Comparison of ENCODE assay signal across 18 mouse cellular contexts in genomic region chr9:102032376-102032775, GRCm38 (mm10).
DNase-seq lines count a peak whose midpoint lies in the region; ATAC-seq and TF ChIP-seq lines count a peak whose summit lies in the region.
"Had no signal": no experiment of that assay in that cellular context is flagged by ENCODE, and none has a peak within 500 bp of the region (broad histone marks: within the 10 kb centered on the region; RNA-seq: fewer than 3 reads in every experiment).

No protein-coding gene starts in this region.

- H3K4me2 ChIP-seq in forebrain, embryonic 14.5 days (ENCODE audit: low read length) = no peak overlapping the region
- H3K4me2 ChIP-seq in hindbrain, postnatal 0 days (ENCODE audit: low read depth, low read length) = no peak overlapping the region
- no peak overlapping the region for H3K4me2 ChIP-seq in midbrain, embryonic 14.5 days (ENCODE audit: low read length)
- H3K4me2 ChIP-seq in kidney, embryonic 16.5 days (replicated peaks; ENCODE audit: low read depth, low read length) = no peak overlapping the region
- H3K4me2 ChIP-seq: heart, embryonic 12.5 days; intestine, embryonic 15.5 days had no signal

- ATAC-seq in forebrain, embryonic 14.5 days = no peak
- ATAC-seq in hindbrain, postnatal 0 days = no peak
- ATAC-seq in midbrain, embryonic 14.5 days (ENCODE audit: low FRiP score, low TSS enrichment) = no peak
- no peak for ATAC-seq in kidney, embryonic 16.5 days (ENCODE audit: low FRiP score, low TSS enrichment)
- ATAC-seq: CD4-positive, CD25-positive, alpha-beta regulatory T cell, adult 4 months; intestine, embryonic 15.5 days had no signal

- no peaks in the 10 kb centered on the region for H3K27me3 ChIP-seq in forebrain, embryonic 10.5 days (ENCODE audit: poor library complexity, severe bottlenecking)
- no peaks in the 10 kb centered on the region for H3K27me3 ChIP-seq in forebrain, embryonic 14.5 days (replicated peaks; ENCODE audit: control insufficient read depth, insufficient read depth, low read length)
- no peaks in the 10 kb centered on the region for H3K27me3 ChIP-seq in hindbrain, embryonic 10.5 days (ENCODE audit: insufficient read depth, poor library complexity, severe bottlenecking)
- H3K27me3 ChIP-seq in hindbrain, postnatal 0 days (ENCODE audit: insufficient read depth, low read length) = no peaks in the 10 kb centered on the region
- H3K27me3 ChIP-seq in embryonic facial prominence, embryonic 10.5 days (replicated peaks; ENCODE audit: low read depth, poor library complexity, severe bottlenecking) = no peaks in the 10 kb centered on the region
- no peaks in the 10 kb centered on the region for H3K27me3 ChIP-seq in midbrain, embryonic 14.5 days (ENCODE audit: control insufficient read depth, insufficient read depth, low read length)
- H3K27me3 ChIP-seq in kidney, embryonic 16.5 days (ENCODE audit: insufficient read depth, low read length) = no peaks in the 10 kb centered on the region
- H3K27me3 ChIP-seq: heart, embryonic 12.5 days; intestine, embryonic 15.5 days had no signal

- DNase-seq in forebrain, embryonic 10.5 days (ENCODE audit: extremely low spot score, low spot score) = no peak
- no peak for DNase-seq in forebrain, embryonic 14.5 days (ENCODE audit: low spot score)
- no peak for DNase-seq in hindbrain, embryonic 10.5 days (ENCODE audit: low spot score)
- no peak for DNase-seq in hindbrain, postnatal 0 days (ENCODE audit: low spot score)
- no peak for DNase-seq in embryonic facial prominence, embryonic 10.5 days (ENCODE audit: low spot score)
- DNase-seq in midbrain, embryonic 14.5 days = peak; percentile 23
- no peak for DNase-seq in cerebellum, adult 9-10 months
- DNase-seq: adrenal gland, postnatal 10 days; B cell, adult 2 months; cerebellum, adult 11 months; cerebellum, adult 8-10 months; cerebellum, postnatal 36 days; kidney, adult 18-20 months had no signal

- no peak overlapping the region for H3K4me3 ChIP-seq in forebrain, embryonic 10.5 days
- no peak overlapping the region for H3K4me3 ChIP-seq in forebrain, embryonic 14.5 days (ENCODE audit: low read depth, low read length)
- no peak overlapping the region for H3K4me3 ChIP-seq in hindbrain, embryonic 10.5 days
- no peak overlapping the region for H3K4me3 ChIP-seq in hindbrain, postnatal 0 days (ENCODE audit: low read length)
- no peak overlapping the region for H3K4me3 ChIP-seq in embryonic facial prominence, embryonic 10.5 days
- no peak overlapping the region for H3K4me3 ChIP-seq in midbrain, embryonic 14.5 days (replicated peaks; ENCODE audit: low read depth, low read length)
- H3K4me3 ChIP-seq in kidney, embryonic 16.5 days (ENCODE audit: low read length) = no peak overlapping the region
- H3K4me3 ChIP-seq: heart, embryonic 12.5 days; intestine, embryonic 15.5 days had no signal

- no peak overlapping the region; the same call in 1 of the 2 replicates for H3K9ac ChIP-seq in forebrain, embryonic 14.5 days (ENCODE audit: low read length)
- H3K9ac ChIP-seq in hindbrain, postnatal 0 days (replicated peaks; ENCODE audit: low read length) = no peak overlapping the region
- no peak overlapping the region for H3K9ac ChIP-seq in midbrain, embryonic 14.5 days (replicated peaks; ENCODE audit: low read length)
- no peak overlapping the region for H3K9ac ChIP-seq in kidney, embryonic 16.5 days (replicated peaks; ENCODE audit: low read length)
- H3K9ac ChIP-seq: heart, embryonic 12.5 days; intestine, embryonic 15.5 days had no signal

- H3K9me3 ChIP-seq in forebrain, embryonic 10.5 days = no peaks in the 10 kb centered on the region
- no peaks in the 10 kb centered on the region for H3K9me3 ChIP-seq in forebrain, embryonic 14.5 days (replicated peaks; ENCODE audit: control insufficient read depth, low read length)
- no peaks in the 10 kb centered on the region for H3K9me3 ChIP-seq in hindbrain, embryonic 10.5 days
- no peaks in the 10 kb centered on the region for H3K9me3 ChIP-seq in hindbrain, postnatal 0 days (ENCODE audit: low read length)
- no peaks in the 10 kb centered on the region for H3K9me3 ChIP-seq in embryonic facial prominence, embryonic 10.5 days
- H3K9me3 ChIP-seq in midbrain, embryonic 14.5 days (ENCODE audit: control insufficient read depth, low read length) = no peaks in the 10 kb centered on the region
- H3K9me3 ChIP-seq in kidney, embryonic 16.5 days (ENCODE audit: low read length) = no peaks in the 10 kb centered on the region
- H3K9me3 ChIP-seq: heart, embryonic 12.5 days; intestine, embryonic 15.5 days had no signal

- 79% methylated on average over 8 of the region's 8 CpGs for WGBS in forebrain, embryonic 10.5 days
- WGBS in forebrain, embryonic 14.5 days = 75% methylated on average over 8 of the region's 8 CpGs
- 83% methylated on average over 8 of the region's 8 CpGs for WGBS in hindbrain, embryonic 10.5 days
- 66% methylated on average over 8 of the region's 8 CpGs for WGBS in hindbrain, postnatal 0 days
- WGBS in embryonic facial prominence, embryonic 10.5 days = 77% methylated on average over 8 of the region's 8 CpGs
- WGBS in midbrain, embryonic 14.5 days = 70% methylated on average over 8 of the region's 8 CpGs
- WGBS in kidney, embryonic 16.5 days = 46% methylated on average over 8 of the region's 8 CpGs

- H3K27ac ChIP-seq in forebrain, embryonic 10.5 days = peak overlapping the region; percentile 58
- no peak overlapping the region for H3K27ac ChIP-seq in forebrain, embryonic 14.5 days (ENCODE audit: low read depth, low read length)
- 0 out of 2 replicates have a peak overlapping the region, but pooled peaks have one; percentile 18 for H3K27ac ChIP-seq in hindbrain, embryonic 10.5 days
- H3K27ac ChIP-seq in hindbrain, postnatal 0 days = no peak overlapping the region
- 0 out of 2 replicates have a peak overlapping the region, but pooled peaks have one; percentile 14 for H3K27ac ChIP-seq in embryonic facial prominence, embryonic 10.5 days (replicated peaks)
- peak overlapping the region; percentile 60; the same call in 1 of the 2 replicates for H3K27ac ChIP-seq in midbrain, embryonic 14.5 days (replicated peaks; ENCODE audit: low read depth, low read length)
- no peak overlapping the region for H3K27ac ChIP-seq in kidney, embryonic 16.5 days (ENCODE audit: low read length)
- H3K27ac ChIP-seq: intestine, embryonic 15.5 days had no signal

- H3K4me1 ChIP-seq in forebrain, embryonic 10.5 days = peaks cover 15% of the 10 kb centered on the region
- H3K4me1 ChIP-seq in forebrain, embryonic 14.5 days (ENCODE audit: control insufficient read depth, insufficient read depth, low read length) = 0 out of 2 replicates have a peak, but pooled peaks cover 3% of the 10 kb centered on the region
- H3K4me1 ChIP-seq in hindbrain, embryonic 10.5 days (replicated peaks) = peaks cover 8% of the 10 kb centered on the region
- H3K4me1 ChIP-seq in hindbrain, postnatal 0 days (ENCODE audit: insufficient read depth, low read length) = no peaks in the 10 kb centered on the region
- peaks cover 4% of the 10 kb centered on the region; the same call in 1 of the 2 replicates for H3K4me1 ChIP-seq in embryonic facial prominence, embryonic 10.5 days
- H3K4me1 ChIP-seq in midbrain, embryonic 14.5 days (ENCODE audit: control insufficient read depth, insufficient read depth, low read length) = peaks cover 10% of the 10 kb centered on the region
- H3K4me1 ChIP-seq in kidney, embryonic 16.5 days (ENCODE audit: insufficient read depth, low read length) = no peaks in the 10 kb centered on the region
- H3K4me1 ChIP-seq: heart, embryonic 12.5 days; intestine, embryonic 15.5 days had no signal

- H3K36me3 ChIP-seq in forebrain, embryonic 10.5 days (replicated peaks) = no peaks in the 10 kb centered on the region
- no peaks in the 10 kb centered on the region for H3K36me3 ChIP-seq in forebrain, embryonic 14.5 days (ENCODE audit: control insufficient read depth, insufficient read depth, low read length)
- H3K36me3 ChIP-seq in hindbrain, embryonic 10.5 days = no peaks in the 10 kb centered on the region
- no peaks in the 10 kb centered on the region for H3K36me3 ChIP-seq in hindbrain, postnatal 0 days (ENCODE audit: insufficient read depth, low read length)
- no peaks in the 10 kb centered on the region for H3K36me3 ChIP-seq in embryonic facial prominence, embryonic 10.5 days (replicated peaks)
- H3K36me3 ChIP-seq in midbrain, embryonic 14.5 days (ENCODE audit: control insufficient read depth, insufficient read depth, low read length) = 0 out of 2 replicates have a peak, but pooled peaks cover 5% of the 10 kb centered on the region
- H3K36me3 ChIP-seq in kidney, embryonic 16.5 days (ENCODE audit: insufficient read depth, low read length) = no peaks in the 10 kb centered on the region
- H3K36me3 ChIP-seq: G1E; heart, embryonic 12.5 days; intestine, embryonic 15.5 days had no signal

- TF ChIP-seq CTCF in hindbrain, postnatal 0 days (IDR thresholded peaks at IDR 0.05; ENCODE audit: low read depth) = no peak

Comparison
In these comparisons a context has a peak if more than half of its experiments do, and no peak if none do; other contexts are left out.
1. H3K27ac ChIP-seq: peak in forebrain, embryonic 10.5 days (single experiment), hindbrain, embryonic 10.5 days (single experiment), embryonic facial prominence, embryonic 10.5 days (single experiment) and midbrain, embryonic 14.5 days (single experiment); none in forebrain, embryonic 14.5 days (single experiment), hindbrain, postnatal 0 days (single experiment) and kidney, embryonic 16.5 days (single experiment).